Mouse (Mus musculus) embryo, embryonic 11 days (tissue): ENCODE data around the gene Sirt3.
"Not testable (repeated sequence)": the region's sequence is repeated elsewhere in the genome, so short reads cannot be mapped to it uniquely, and the experiment has no call there.

ENCODE experiments used
- DNase-seq: peaks from one replicate; pipeline ENCODE4 v3.0.0-alpha.2; 2015

The Sirt3 gene

DNA sequence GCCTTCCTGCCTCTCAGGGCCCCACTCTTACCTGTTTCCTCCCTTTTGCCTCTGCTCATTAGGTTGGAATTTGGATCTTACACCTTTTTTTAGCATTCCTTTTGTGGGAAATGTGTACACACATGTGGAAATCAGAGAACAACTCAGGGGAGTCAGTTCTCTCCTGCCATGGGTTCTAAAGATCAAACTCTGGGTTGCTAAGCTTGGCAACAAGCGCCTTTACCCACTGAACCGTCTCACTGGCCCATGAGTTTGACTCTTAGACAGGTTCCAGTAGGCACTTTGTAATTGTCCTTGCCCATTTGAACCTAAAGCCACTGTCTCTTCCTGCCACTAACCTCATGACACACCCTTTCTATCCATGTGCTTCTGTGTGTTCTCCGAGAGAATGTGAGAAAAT is 12.5 kb upstream of the Sirt3 start:
- DNase-seq: no peak

DNA sequence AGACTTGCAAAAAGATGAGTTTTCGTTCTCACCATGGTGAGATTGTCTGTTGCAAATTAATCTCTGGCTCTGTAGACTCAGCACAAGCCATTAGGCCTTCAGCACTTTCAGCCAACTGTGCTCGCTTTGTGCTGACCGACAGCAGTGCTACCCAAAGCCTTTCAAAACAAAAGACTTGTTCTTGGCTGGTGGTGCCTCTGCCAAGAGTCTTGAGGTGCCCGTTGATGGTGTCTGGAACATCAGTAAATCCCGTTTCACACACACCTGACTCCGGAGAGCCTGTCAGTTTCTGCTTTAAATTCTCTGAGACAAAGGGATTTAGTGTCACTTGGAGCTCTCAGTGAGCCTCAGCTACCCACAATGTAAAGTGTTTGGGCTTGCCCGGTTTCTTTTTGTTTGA is 11.9 kb upstream of the Sirt3 start:
- no peak for DNase-seq

DNA sequence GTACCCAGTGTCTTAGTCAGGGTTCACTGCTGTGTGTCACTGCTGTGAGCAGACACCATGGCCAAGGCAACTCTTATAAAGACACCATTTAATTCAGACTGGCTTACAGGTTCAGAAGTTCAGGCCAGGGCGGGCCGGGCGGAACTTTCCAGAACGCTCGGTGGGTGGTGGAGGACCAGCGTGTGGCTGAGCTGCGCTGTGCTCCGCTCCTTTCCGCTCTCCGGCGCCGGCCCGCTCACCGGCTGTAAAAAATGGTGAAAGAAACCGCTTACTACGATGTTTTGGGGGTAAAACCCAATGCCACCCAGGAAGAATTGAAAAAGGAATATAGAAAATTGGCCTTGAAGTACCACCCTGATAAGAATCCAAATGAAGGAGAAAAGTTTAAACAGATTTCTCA is 8.5 kb upstream of the Sirt3 start:
- DNase-seq: not testable (repeated sequence)

DNA sequence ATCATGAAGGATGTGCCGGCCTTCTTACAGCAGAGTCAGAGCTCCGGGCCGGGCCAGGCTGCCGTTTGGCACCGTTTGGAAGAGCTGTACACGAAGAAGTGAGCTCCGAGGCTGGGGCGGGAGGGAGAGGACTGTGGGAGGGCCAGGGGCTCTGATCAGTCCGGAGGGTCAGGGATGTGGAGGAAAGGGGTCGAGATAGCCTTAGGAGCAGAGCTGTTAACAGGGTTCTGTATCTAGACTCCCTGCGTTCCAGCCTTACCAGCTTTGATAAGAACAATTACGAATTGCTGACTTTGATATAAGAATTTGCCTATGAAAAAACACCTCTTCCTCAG is 327 bp upstream of the Sirt3 start:
- DNase-seq: no peak

DNA sequence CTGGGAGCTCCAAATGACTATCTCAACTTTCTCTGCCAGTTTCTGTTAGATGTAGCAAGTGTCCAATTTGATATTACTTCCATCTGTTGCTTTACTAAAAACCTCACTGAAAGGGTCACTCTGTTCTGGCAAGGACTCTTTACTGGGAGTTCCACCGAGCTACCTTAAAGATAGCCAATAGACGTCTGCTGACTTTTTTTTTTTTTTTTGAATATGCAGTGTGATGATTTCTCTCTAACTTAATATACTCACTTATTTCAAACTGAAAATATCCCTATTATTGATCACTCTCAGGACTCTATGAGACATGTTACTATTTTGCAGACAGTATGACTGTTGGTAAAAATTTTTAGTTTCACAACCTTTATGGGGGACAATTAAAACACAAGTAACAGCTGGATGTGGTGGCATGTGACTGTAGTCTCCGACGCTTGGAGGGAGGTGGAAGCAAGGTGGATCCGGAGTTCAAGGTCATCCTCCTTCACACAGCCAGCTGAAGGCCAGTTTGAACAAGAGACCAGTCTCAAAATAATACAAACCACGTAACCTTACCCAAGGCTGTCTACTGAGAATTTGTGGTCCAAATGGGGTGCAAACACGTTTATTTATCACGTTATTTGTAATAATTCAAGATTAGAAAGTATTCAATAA is 1.1 kb downstream of the Sirt3 start:
- DNase-seq: peak; percentile 5

DNA sequence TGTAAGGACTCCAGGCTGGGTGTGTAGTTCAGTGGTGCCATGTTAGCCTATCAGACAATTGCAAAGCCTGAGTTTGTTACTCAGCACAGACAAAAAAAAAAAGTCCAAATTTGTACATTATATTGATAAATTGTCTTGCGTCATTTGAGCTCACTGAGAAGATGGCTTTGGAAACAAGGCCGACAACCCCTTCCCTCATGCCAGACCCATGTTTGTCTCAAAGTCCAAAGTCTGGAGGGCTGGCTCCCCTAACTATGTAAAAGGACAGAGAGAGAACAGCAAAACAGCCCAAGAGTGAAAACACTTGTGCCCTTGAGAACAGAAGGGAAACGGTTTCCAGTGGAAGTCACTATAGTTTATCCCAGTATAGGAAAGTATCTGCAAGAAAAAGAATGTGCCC is 1.7 kb downstream of the Sirt3 start:
- DNase-seq: no peak

DNA sequence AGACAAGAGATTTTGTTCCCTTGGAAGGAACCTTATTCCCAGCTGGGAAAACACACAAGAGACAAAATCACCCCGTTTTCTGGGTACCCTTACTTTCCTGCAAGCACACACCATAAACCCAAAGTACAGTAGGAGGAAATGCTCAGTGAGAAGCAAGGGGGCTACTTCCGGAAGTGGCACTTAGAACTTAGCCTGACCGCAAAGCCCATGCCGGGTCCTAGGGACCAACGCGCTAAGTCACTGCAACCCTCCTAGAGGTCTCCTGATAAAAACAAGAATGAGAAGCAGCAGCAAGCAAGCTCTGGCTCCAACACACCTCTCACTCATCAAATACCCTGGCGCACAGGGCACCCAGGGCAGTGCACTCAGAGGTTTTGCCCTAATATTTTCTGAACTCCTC is 2.8 kb downstream of the Sirt3 start:
- no peak for DNase-seq

DNA sequence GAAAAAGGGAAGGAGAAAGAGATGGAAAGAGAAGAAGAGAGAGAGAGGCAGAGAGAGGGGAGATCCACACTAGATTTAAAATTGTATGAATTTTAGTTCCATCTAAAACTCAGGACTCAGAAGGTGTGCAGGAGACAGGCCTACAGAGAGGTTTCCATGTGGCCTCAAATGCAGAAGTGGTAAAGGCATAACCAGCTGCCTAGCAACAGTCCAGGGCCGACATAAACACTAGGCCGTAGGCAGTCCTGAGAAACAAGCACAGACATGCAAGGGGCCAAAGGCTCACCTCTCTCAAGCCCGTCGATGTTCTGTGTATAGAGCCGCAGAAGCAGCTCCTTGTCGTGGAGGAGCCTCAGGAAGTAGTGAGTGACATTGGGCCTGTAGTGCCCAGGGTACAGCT is 4.7 kb downstream of the Sirt3 start:
- DNase-seq: no peak

DNA sequence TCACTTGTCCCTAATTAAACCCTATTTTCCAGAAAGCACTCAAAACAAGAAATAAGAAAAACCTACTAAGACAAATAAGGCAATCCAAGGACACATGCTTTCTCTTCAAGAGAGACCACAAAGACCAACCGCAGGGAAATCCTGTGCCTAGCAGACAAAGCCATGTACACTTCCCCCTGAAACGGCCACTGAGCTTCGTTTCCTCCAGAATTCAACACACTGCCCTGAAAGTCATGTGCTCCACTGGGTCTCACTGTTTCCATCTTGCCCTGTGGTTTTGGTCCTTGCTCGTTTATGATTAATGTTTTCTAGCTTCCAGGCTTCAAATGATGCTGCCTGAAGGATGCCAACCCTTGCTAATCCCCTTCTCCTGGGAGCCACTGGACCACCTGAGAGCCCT is 7.9 kb downstream of the Sirt3 start:
- no peak for DNase-seq

DNA sequence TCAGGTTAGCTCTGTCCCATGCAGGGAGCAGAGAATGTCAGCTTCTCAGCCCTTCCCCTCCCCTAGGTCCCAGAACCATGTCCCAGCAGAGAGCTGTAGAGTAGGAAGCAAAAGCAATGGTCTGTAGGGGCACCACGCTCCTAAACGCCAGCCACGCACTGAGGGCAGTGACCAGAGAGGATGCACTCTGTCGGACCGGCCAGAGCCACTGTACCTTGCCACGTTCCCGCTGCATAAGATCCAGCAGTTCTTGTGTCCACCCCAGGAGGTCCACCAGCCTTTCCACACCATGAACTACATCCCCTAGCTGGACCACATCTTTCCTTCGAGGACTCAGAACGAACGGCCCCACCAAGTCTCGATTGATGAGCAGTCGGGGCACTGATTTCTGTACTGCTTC is 17.3 kb downstream of the Sirt3 start:
- DNase-seq: no peak

DNA sequence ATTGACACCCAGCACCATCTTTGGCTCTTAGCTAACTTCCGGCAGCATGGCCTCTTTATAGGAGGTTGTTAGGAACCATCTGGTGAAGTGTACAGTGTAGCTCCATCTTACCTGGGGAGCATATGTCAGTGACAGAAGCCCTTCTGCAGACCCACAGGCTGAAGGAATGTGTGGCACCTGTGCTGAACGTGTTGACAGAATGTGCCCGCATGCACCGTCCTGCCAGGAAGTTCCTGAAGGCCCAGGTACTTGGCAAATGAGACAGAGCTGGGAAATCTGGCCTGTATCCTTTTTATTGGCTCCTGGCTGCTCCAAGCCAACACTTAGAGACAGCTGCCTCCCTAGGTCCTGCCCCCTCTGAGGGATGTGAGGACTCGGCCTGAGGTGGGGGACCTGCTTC is 21.4 kb downstream of the Sirt3 start:
- DNase-seq: no peak

DNA sequence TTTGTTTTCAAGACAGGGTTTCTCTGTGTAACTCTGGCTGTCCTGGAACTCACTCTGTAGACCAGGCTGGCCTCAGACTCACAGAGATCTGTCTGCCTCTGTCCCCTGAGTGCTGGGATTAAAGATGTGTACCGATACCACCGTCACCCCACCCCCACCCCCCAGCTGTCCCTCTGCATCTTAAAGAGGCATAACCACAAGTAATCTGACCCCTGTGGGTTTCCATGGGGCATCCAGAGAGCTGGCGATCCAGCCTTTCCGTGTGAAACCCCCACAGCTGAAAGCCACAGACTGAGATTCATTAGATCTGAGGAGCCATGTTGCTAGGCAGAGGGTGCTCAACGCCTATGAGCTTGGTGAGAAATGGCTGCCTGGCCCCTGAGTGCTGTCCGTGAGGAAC is 22.1 kb downstream of the Sirt3 start:
- DNase-seq: no peak

DNA sequence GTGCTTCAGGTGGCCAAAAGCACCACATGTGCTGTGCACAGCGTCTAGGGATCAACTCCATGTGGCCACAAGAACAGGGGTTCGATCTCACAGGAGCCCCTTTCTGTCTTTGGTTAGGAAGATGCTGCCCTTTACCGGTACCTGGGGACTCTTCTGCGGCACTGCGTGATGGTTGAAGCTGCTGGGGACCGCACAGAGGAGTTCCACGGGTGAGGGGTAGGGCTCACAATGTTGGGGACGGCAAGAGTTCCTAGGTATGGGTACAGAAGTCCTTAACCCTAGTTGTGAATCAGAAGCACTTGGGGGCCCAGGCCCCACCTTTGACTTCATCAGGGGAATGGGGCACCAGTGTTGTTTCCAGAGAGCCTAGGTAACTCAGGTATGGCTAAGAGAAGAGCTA is 23.4 kb downstream of the Sirt3 start:
- no peak for DNase-seq

DNA sequence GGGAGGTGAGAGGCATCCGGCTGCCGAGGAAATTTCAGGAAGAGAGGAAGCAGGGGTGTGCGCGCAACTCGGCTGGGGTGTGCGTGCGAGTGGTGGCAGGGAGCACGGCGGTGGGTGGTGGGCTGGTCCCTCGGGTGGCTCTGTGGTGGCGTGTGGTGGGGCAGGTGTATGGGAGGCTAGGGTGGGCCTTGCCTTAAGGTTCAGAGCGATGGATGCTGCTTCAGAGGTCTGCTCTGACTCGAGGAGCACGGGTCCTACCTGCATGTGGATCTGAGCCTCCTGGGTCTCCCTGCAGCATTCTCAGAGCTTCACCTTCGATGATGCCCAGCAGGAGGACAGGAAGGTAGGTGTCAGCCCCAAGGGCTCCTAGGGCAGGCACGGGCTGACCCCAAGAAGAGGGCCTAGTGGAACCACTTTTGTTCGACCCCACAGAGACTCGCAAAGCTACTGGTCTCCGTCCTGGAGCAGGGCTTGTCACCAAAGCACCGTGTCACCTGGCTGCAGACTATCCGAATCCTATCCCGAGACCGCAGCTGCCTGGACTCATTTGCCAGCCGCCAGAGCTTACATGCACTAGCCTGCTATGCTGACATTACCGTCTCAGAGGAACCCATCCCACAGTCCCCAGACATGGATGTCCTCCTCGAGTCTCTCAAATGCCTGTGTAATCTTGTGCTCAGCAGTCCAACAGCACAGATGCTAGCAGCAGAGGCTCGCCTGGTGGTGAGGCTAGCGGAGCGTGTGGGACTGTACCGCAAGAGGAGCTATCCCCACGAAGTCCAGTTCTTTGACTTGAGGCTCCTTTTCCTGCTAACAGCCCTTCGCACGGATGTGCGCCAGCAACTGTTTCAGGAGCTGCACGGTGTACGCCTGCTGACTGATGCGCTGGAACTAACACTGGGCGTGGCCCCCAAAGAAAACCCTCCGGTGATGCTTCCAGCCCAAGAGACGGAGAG is 24.3 kb downstream of the Sirt3 start, which contains the start of gene Bet1l:
TSS of gene Bet1l (minus strand) at position 28 of the 956 bp plus-strand sequence.
- DNase-seq: no peak

DNA sequence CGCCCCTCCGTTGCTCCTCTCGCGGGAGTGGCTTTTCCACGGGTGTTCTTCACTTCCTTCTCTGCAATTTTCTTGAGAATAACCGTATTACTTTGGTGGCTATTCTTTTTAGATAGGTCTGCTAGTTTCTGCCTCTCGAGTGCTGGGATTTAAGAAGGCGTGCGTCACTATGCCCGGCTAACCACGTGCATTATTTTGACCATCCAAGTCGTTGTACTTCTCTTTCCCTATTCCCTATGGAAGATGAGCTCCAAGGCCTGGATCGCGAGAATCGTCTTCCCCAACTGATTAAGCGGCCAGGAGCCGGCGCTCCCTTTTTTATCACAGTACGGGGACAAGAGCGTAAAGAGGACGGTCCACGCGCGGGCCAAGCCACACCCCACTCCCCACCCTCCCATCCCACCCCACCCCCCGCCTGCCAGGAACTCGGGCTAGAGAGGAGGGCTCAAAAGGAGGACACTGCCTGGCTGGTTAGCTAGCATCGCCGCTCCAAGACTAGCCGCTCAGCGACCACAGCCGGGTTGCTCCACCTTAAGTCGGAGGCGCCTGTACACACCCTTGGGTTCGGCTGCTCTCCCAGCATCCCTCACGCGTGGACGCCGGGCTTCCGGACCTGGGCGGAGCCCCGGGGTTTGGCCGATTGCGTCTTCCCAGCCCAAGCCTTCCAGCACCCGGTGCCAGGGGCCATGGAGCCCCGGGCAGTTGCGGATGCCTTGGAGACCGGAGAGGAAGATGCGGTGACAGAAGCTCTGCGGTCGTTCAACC is 25.1 kb downstream of the Sirt3 start, which contains the start of gene Ric8a:
TSS of gene Ric8a (plus strand) at position 173 of the 765 bp plus-strand sequence.
- DNase-seq: peak; percentile 89

DNA sequence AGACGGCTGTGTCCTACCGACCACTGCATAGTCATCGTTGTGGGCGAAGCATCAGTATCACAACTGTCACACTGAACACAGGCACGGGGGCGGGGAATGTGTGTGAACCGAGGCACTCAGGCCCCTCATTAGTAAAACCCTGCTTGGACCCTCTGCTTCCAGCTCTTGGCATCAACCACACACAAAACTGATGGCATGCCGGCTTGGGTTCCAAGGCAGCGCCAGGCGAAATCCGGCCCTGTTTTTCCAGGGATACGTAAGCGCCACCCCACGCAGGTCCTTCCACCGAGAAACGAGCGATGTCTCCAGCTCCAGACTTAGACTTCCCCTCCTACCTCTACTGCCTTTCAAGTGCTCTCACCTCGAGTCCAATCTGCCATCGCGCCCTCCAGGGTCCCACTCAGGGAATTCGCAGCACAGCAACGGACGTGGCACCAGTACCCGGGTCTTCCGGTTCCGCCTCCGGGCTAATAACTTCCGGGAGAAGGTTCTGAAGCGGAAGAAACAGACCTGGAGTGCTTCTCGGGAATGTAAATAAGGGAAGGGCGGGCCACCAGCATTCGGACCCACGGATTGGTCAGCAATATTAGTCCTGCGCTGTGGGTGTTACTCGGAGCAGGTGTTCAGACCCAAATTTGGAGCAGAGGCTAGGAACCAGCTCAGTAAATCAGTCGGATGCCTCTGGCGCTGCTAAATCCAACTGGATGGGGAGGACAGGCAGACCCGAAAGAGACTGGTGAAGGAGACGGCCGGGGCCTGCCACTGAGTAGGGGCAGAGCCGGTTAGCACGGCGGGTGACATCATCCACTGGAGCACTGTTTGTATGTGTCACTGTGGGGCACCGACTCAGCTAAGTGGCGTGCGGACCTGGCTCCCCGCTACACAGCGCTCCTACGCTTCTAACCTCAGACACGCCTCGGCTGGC is 26.0 kb downstream of the Sirt3 start, which contains the start of gene Gm45785:
TSS of gene Gm45785 (minus strand) at position 472 of the 925 bp plus-strand sequence.
- DNase-seq: peak; percentile 93

DNA sequence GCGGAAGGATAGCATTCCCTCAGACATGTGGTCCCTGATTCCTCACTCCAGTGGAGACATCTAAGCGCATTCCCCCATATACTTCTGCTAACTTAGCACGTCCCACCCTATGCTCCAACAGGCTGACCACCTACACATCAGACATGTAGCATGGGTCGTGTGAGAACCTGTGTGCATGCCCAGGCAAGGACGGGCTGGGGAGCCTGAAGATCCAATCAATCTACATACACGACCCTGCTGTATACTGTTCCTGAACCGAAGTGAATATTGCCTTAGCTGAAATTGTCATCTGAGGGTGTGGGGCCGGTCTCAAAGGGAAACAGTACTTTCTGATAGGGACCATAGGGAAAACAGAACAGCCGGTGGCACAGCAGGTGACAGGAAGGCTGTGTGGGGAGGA is 26.9 kb downstream of the Sirt3 start:
- no peak for DNase-seq

DNA sequence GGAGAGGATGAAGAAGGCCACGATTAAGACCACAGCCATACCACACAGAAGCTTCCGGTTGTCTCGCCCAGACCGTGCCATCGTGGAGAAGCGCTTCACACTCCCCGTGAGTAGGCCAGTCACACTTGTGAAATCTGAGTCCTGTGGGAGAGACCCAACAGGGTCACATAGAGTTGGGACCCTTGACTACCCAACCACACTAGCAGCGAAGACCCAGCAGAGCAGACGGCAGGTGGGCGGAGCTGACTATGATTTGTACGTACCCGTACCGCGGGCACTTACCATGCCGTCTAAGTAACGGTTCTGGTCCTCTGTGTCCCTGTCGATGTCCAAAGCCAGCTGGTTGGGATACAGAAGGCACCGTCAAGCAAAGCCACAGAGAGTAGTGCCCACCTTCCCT is 27.6 kb downstream of the Sirt3 start:
- no peak for DNase-seq

DNA sequence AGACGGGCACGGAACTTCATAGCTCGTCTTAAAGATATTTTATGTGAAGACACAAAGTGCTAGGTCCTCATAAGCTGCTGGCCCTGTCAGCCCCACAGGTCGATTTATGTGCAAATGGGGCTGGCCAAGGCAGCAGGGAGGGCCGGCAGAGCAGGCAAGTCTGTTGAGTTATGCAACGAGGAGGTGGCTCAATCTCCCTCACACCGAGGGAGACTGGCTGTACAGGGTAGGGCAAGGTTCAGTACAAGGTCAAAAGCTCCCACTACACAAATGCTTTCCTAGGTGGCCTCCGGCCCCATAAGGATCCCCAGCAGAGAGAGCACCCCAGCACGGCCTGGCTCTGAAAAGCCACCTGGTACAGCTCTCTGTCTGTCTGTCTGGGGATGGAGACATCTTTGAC is 28.7 kb downstream of the Sirt3 start:
- no peak for DNase-seq

DNA sequence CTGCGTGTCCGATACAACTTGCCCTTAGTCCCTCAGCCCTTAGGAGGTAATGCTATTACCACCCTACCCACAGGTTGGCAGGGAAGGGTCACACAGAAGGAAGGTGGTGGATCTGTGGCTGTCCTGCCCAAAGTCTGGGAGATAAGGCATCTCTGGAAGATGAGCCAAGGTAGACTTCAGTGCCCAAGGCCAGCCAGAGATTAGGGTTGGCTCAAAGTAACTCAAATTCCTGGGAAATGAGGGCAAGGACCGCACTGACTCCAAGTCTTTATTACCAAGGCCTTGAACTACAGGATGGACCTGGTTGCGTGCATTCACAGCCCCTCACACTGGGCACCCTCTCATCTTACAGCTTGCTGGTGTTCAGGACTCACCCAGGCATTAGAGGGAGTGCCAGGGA is 30.2 kb downstream of the Sirt3 start:
- DNase-seq: no peak

DNA sequence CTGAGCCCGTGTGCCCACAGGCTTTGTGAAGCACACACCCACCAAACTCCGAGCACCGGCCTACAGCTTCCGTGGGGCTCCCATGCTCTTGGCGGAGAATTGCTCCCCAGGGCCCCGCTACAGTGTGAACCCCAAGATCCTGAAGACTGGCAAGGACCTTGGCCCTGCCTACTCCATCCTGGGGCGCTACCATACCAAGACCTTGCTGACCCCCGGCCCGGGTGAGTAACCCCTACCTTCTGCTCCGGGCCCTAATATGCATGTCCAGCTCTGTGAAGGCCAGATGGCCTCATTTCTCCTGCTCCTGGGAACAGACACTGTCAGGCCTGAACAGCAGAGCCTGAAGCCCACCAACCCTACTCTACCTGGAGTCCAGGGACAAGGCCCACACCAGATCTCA is 33.5 kb downstream of the Sirt3 start:
- no peak for DNase-seq
